Mouse (Mus musculus) G1E (cell line): ENCODE results near the gene Kansl2. TPM values are rescaled to one million over a fixed set of nuclear protein-coding genes. Genes with fewer than 3 reads are reported as not detected.
A peak's percentile ranks its signal among the peaks of the same experiment; 100 is the strongest.
"Not testable (repeated sequence)": the region's sequence is repeated elsewhere in the genome, so short reads cannot be mapped to it uniquely, and the experiment has no call there.

Experiments
- ATAC-seq: 2 replicates; pipeline ENCODE4 v1.8.0; 2016; ENCODE audit warnings: mild to moderate bottlenecking; ENCODE audit not compliant: insufficient number of reproducible peaks, poor library complexity, low FRiP score, severe bottlenecking; ENCODE audit errors: extremely low read depth
- DNase-seq: peaks from one replicate; pipeline ENCODE4 v3.0.0; 2012; ENCODE audit warnings: low spot score
- H3K27me3 ChIP-seq: 2 replicates; pipeline ENCODE4 v1.6.1; 2012; ENCODE audit warnings: mild to moderate bottlenecking, low read length, inconsistent platforms; ENCODE audit not compliant: insufficient read depth
- H3K36me3 ChIP-seq: replicated peaks from 2 replicates; pipeline ENCODE3; 2012; ENCODE audit warnings: mild to moderate bottlenecking, inconsistent platforms
- H3K4me1 ChIP-seq: 2 replicates; pipeline ENCODE4 v1.6.1; 2012; ENCODE audit warnings: low read depth, low read length, inconsistent platforms, mixed read lengths; ENCODE audit not compliant: insufficient read depth
- H3K4me3 ChIP-seq: 2 replicates; pipeline ENCODE4 v1.5.1; 2012; ENCODE audit warnings: low read depth, mild to moderate bottlenecking, inconsistent platforms, low read length, moderate library complexity, mixed read lengths
- H3K9me3 ChIP-seq: replicated peaks from 2 replicates; pipeline ENCODE4 v1.6.1; 2012; ENCODE audit warnings: inconsistent platforms
- CTCF ChIP-seq: IDR thresholded peaks from 2 replicates; pipeline ENCODE4 v1.5.1; 2012; ENCODE audit warnings: low read depth, low read length, inconsistent platforms, mixed read lengths
- GATA1 ChIP-seq: IDR thresholded peaks from 2 replicates; pipeline ENCODE4 v1.6.1; 2012; ENCODE audit warnings: borderline replicate concordance, low read length, inconsistent platforms, mixed read lengths
- GATA2 ChIP-seq: IDR thresholded peaks from 2 replicates; pipeline ENCODE4 v1.6.1; 2012; ENCODE audit warnings: low read depth, low read length, inconsistent platforms, borderline replicate concordance
- POLR2AphosphoS5 ChIP-seq: IDR thresholded peaks from 2 replicates; pipeline ENCODE4 v1.6.1; 2012; ENCODE audit warnings: low read depth, low read length, inconsistent platforms; ENCODE audit not compliant: insufficient replicate concordance
- TAL1 ChIP-seq: conservative IDR thresholded peaks from 2 replicates; pipeline ENCODE4 v1.6.1; 2012; ENCODE audit warnings: low read depth, low read length, inconsistent platforms, mixed read lengths
- polyA plus RNA-seq: library from polyadenylated mRNA; stranded (reverse); fragments of >175 nt; gene quantifications from 2 replicates; pipeline ENCODE4 v1.2.3, GENCODE M21; 2012
- total RNA-seq, 2 experiments: library from RNA; stranded (forward) in 1 of 2; stranded (reverse) in 1 of 2; fragments of 200-1000 nt in 1 of 2; fragments of >200 nt in 1 of 2; fragmentation: Nextera tagmentation in 1 of 2; gene quantifications; 2 replicates each; pipeline ENCODE4 v1.2.3; 2014 to 2017

The Kansl2 gene
- total and polyA plus RNA-seq, 3 experiments = 26.9 to 52.5 (median 49.1) TPM

DNA sequence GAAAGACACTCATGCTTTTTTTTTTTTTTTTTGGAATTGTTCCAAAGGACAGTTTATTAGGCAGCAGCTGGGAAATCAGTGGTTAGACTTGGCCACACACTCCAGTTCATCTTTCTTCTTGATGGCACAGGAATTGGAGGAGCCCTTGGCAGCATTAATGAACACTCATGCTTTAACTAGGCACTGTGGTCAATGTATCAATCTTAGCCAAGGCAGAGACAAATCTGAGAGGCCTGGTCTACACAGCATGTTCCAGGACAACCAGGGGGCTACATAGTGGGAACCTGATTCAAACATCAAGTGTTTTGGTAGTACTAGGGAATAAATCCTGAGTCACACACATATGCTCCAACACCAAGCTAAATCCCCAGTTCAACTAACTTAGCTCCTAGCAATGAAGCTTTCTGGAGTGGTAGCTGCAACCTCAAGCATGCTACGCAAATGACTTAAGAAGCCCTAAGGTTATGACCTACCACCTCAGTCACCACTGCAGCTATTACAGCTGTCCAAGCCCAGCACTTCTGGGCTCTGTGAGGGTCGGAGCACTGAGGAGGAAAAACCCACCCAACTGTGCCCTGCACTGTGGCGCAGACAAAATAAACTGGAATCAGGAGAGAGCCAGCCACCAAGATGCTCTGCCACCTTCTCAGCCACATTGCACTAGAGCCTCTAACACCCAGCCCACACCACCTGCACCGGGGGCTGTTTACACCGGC lies 6.8 kb downstream of the Kansl2 start:
- ATAC-seq = no peak

DNA sequence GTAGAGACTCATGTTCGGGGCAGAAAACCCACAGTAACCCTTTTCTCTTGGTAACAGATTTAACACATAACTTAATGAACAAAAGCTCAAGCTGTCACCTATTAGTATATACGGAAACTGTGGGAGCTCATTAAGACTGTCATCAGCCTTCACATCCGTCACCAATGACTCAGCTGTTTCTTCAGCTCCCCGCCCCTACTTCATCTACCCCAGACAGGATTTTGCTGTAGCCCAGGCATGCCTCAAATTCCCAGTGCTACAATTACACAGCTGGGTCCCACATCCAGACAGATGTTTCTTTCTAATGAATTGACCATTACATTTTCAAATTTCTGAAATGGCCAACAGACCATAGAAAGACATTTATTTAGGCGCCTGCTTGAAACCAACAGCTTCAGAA lies 8.0 kb downstream of the Kansl2 start:
- peaks cover 96% of the 10 kb centered on the region for H3K36me3 ChIP-seq
- ATAC-seq = peak; percentile 83
- no peaks in the 10 kb centered on the region for H3K9me3 ChIP-seq
- no peak overlapping the region for H3K4me3 ChIP-seq
- peak; percentile 51 for DNase-seq
- H3K4me1 ChIP-seq = peaks cover 47% of the 10 kb centered on the region
- TF ChIP-seq POLR2AphosphoS5 = no peak
- no peak for TF ChIP-seq TAL1
- no peak for TF ChIP-seq CTCF
- TF ChIP-seq GATA1 = no peak
- TF ChIP-seq GATA2 = no peak
- no peaks in the 10 kb centered on the region for H3K27me3 ChIP-seq

More for the DNA sequence above, 6.8 kb downstream of the Kansl2 start:
- Histone ChIP-seq H3K9me3 (no peaks in the 10 kb centered on the region), H3K36me3 (peaks cover 94% of the 10 kb centered on the region), H3K27me3 (no peaks in the 10 kb centered on the region), H3K4me1 (peaks cover 52% of the 10 kb centered on the region), H3K4me3 (no peak overlapping the region)
- no peak for DNase-seq
- TF ChIP-seq GATA1 (no peak), GATA2 (no peak), POLR2AphosphoS5 (no peak), CTCF (no peak), TAL1 (no peak)

DNA sequence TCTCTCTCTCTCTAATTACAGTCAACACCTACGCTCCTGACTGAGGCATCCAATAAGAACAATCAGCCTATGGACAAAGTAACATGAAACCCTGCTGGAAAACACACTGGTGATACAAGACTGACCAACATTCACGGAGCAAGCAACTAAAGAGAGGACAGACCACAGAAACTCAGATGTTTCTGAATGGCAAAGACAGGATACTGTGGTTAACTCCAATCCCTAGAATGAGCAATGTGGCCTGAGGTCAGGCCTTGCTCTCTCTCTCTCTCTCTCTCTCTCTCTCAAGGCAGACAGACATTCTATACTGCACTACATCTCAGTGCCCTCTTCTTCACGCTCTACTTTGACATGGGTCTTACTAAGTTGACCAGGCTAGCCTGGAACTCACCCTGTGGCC lies 12.8 kb downstream of the Kansl2 start:
- peaks cover 87% of the 10 kb centered on the region for H3K36me3 ChIP-seq
- no peak for TF ChIP-seq TAL1
- TF ChIP-seq GATA1 = no peak
- TF ChIP-seq GATA2 = no peak
- TF ChIP-seq POLR2AphosphoS5 = no peak
- no peak for TF ChIP-seq CTCF
- H3K4me1 ChIP-seq = peaks cover 32% of the 10 kb centered on the region
- H3K9me3 ChIP-seq = no peaks in the 10 kb centered on the region
- DNase-seq = no peak
- no peak for ATAC-seq
- H3K27me3 ChIP-seq = no peaks in the 10 kb centered on the region
- no peak overlapping the region for H3K4me3 ChIP-seq

DNA sequence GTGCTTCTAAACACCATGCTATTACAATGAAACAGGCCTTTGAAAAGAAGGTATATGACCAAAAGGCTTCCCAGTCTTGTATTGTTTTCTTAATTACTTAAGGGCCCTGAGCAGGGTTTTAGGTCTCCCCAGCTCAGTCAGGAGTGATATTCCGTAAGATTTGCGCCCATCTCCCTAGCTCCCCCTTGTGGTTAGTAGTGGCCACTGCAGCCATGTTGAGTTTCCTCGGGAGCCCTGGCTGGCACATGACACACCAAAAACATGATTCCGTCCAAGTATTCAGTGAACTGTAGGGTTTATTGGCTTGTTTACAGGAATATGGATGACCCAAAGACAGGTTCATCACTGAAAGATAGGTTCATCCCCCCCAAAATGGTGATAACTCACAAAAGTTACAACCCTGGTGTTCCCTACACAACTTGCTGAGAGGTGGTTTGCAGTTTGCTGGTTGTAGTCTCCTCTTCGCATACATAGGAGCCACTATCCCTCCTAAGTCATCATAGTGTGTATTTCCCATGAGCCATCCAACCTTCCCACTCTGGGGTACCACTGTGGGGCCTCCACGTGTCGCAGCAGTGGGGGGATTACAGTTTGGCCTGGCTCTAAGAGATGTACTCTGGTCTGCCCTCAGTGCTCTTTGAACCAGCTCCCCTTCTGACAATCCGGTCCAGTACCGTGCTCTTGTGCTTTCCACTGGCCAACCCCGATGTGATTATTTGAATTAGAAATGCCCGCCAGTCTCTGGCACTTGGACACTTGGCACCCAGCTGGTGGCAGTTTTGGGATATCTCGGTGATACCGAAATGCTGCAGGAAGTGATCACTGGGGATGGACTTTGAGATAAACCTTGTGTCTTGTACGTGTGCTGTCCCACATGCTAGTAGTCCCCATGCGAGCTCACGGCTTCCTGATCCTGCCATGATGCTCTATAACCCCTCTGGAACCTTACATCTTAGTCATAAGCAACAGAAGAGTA lies 16.4 kb downstream of the Kansl2 start:
- Histone ChIP-seq H3K4me3 (no peak overlapping the region), H3K4me1 (peaks cover 43% of the 10 kb centered on the region), H3K9me3 (no peaks in the 10 kb centered on the region), H3K27me3 (no peaks in the 10 kb centered on the region; the same call in 1 of the 2 replicates), H3K36me3 (peaks cover 54% of the 10 kb centered on the region)
- TF ChIP-seq CTCF (peak; percentile 95), GATA2 (no peak), GATA1 (no peak)
- ATAC-seq (no peak), DNase-seq (peak; percentile 42)

DNA sequence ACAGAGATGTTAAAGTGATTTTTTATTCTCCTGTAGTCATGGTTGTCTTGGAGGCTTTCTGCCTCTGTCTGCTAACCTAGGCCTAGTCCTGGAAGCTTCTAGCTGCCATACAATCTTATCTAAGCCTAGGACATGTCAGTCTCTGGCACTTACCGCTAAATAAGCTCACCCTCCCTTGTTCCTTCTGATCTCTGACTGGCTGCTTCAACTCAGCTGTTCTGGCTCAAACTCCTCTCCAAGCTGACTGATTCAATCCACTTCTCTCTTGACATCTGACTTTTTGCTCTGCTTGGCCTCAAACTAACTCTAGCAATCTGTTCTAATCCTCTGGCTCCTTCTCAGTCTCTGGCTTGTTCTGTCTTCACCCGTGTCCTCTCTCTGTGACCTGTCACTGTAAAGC lies 19.2 kb downstream of the Kansl2 start:
- not testable (repeated sequence) for H3K27me3 ChIP-seq, H3K4me3 ChIP-seq, DNase-seq, H3K9me3 ChIP-seq, ATAC-seq
- Histone ChIP-seq H3K4me1 (peaks cover 50% of the 10 kb centered on the region), H3K36me3 (peaks cover 25% of the 10 kb centered on the region)

DNA sequence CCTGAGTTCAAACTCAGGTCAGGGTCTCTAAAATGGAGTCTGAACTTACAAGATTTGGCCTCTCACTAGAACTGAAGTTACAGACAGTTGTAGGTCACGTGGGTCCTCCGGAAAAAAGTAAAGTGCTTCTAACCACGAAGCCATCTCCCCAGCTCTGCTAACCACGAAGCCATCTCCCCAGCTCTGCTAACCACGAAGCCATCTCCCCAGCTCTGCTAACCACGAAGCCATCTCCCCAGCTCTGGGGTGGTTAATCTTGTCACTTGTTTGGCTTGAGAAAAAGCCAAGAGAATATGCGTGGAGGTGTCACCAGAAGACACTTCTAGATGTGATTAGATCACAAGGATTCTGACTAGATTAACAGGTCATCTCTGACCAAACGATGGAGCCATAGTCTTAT lies 19.9 kb downstream of the Kansl2 start:
- Histone ChIP-seq H3K36me3 (peaks cover 19% of the 10 kb centered on the region), H3K9me3 (no peaks in the 10 kb centered on the region), H3K4me1 (peaks cover 50% of the 10 kb centered on the region), H3K27me3 (peaks cover 5% of the 10 kb centered on the region; the same call in 1 of the 2 replicates), H3K4me3 (no peak overlapping the region)
- ATAC-seq = 0 out of 2 replicates have a peak, but pooled peaks have one; percentile 9
- no peak for DNase-seq
- TF ChIP-seq CTCF (no peak), GATA2 (no peak)

DNA sequence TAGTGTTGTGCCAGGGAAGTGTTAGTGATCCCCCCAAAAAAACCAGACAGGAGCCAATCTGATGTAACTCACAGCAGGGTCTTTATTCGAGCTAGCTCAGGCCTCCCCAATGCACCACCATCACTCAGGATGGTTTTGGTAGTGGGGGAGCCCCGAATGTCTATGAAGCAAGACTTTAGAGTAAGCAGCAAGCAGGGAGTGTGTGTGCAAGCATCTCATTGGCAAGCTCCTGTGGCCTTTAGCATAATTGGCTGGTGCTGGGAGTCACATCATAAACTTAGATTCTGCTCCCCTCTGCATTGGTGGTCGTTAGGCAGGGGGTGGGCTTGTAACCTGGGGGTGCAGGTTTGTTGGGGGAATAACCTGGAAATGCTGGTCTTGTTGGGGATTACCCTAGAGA lies 20.4 kb downstream of the Kansl2 start:
- H3K27me3 ChIP-seq, H3K4me3 ChIP-seq, DNase-seq, ATAC-seq, H3K9me3 ChIP-seq: not testable (repeated sequence)
- H3K36me3 ChIP-seq = peaks cover 19% of the 10 kb centered on the region
- H3K4me1 ChIP-seq = peaks cover 50% of the 10 kb centered on the region
